Mouse (Mus musculus) megakaryocyte, embryonic 14.5 days (primary cell): ENCODE measurements at regions not wholly inside any gene's neighbourhood (a gene's known extent, or its start where the extent isn't known, plus 50 kb on each side); places are given as distances from the start of the nearest gene placed in this dataset.
A peak's percentile ranks its signal among the peaks of the same experiment; 100 is the strongest.

ENCODE experiments used
- H3K27me3 ChIP-seq: replicated peaks from 2 replicates; pipeline ENCODE3; 2012; ENCODE audit warnings: inconsistent platforms
- H3K36me3 ChIP-seq: replicated peaks from 2 replicates; pipeline ENCODE3; 2012; ENCODE audit warnings: low read length, inconsistent platforms, mixed read lengths
- H3K4me1 ChIP-seq: 2 replicates; pipeline ENCODE4 v1.6.1; 2012; ENCODE audit warnings: inconsistent platforms
- H3K4me3 ChIP-seq: replicated peaks from 2 replicates; pipeline ENCODE3; 2012; ENCODE audit warnings: moderate library complexity, mild to moderate bottlenecking, inconsistent platforms
- H3K9me3 ChIP-seq: 2 replicates; pipeline ENCODE4 v1.6.1; 2012; ENCODE audit warnings: inconsistent platforms
- FLI1 ChIP-seq: IDR thresholded peaks from 2 replicates; pipeline ENCODE4 v1.6.1; 2012; ENCODE audit warnings: low read length, inconsistent platforms, mixed read lengths
- GATA1 ChIP-seq: IDR thresholded peaks from 3 replicates; pipeline ENCODE4 v1.6.1; 2012; ENCODE audit warnings: mixed read lengths, low read length, inconsistent platforms, borderline replicate concordance

DNA sequence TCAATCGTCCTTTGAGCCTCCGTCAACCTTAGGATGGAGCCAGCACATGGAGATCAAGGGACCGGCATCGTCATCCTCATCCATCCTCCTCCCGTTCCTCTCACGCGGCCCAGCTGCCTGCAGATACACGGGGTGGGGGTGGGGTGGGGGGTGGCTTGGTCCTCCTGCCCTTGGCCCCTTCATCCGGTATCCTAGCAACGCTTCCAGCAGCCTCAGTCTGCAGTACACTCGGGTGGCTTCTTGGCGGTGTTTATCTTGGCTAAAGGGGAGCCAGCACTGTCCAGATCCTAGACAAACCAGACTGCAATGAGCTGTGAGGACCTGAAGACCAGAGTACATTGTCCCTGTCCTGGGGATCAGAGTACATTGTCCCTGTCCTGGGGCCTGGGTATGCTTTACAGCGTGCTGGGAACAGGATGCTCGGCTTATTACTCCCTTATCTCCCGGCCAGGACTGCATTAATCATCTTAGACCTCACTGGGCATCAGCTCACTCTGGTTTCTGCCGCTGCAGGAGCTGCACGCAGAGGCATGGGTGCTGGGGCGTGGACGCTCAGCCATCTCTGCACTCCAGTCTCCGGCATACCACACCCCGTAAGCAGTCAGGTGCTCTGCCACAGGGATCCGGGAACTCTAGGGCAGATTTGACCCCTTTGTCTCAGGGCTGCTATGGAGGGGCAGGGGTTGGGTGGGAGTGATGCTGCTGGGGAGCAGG, 219.7 kb upstream of the Kcnab2 start:
- H3K9me3 ChIP-seq = peaks cover 93% of the 10 kb centered on the region
- H3K27me3 ChIP-seq = no peaks in the 10 kb centered on the region
- no peaks in the 10 kb centered on the region for H3K4me1 ChIP-seq
- TF ChIP-seq GATA1 (no peak), FLI1 (no peak)
- H3K4me3 ChIP-seq = peak overlapping the region; percentile 1
- no peaks in the 10 kb centered on the region for H3K36me3 ChIP-seq

DNA sequence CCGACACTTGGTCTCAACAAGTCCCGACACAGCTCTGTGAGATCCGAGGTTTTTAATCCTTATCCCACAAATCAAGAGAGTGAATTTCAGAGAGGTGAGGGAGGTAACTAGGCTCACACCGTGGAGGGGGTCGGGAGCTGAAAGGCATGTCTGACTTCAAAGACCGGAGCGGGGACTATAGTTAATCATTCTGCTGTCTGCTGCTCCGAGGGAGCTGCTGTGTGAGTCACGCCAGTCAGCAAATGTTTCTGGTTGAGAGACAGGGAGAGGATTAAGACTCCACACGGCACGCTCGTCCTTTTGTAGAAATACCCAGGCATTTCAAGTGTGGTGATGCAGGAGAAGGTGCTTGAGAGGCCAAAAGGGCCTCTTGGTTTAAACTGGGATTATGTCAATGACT, 214.1 kb upstream of the Kcnab2 start:
- no peak for TF ChIP-seq GATA1
- no peak for TF ChIP-seq FLI1
- H3K4me3 ChIP-seq = no peak overlapping the region
- no peaks in the 10 kb centered on the region for H3K36me3 ChIP-seq
- peaks cover 88% of the 10 kb centered on the region for H3K9me3 ChIP-seq
- H3K27me3 ChIP-seq = no peaks in the 10 kb centered on the region
- H3K4me1 ChIP-seq = no peaks in the 10 kb centered on the region

DNA sequence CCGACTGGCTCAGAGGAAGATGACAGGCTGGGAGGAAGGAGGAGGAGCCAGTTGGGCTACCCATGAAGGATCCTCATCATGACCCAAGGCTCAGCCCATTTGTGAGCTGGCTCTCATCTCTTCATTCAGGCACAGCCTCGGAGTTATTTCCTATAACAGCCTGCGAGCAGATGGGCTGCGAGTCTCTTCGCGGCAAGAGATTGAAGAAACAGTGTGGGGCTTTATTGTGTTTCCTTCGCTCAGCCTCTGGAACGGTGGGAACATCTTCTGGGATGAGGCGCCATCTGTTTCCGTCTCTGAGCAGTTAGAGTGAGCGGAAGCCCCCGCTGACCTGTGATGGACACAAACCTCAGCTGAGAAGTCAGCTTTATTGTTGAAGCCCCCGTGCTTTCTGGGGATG, 213.6 kb upstream of the Kcnab2 start:
- Histone ChIP-seq H3K27me3 (no peaks in the 10 kb centered on the region), H3K4me3 (no peak overlapping the region), H3K36me3 (no peaks in the 10 kb centered on the region), H3K9me3 (peaks cover 88% of the 10 kb centered on the region), H3K4me1 (no peaks in the 10 kb centered on the region)
- TF ChIP-seq FLI1 (no peak), GATA1 (no peak)

GRCm38 (mm10) chr4:152690766-152691165, 213.1 kb upstream of the Kcnab2 start:
- Histone ChIP-seq H3K27me3 (no peaks in the 10 kb centered on the region), H3K9me3 (peaks cover 87% of the 10 kb centered on the region), H3K4me1 (no peaks in the 10 kb centered on the region), H3K36me3 (no peaks in the 10 kb centered on the region), H3K4me3 (no peak overlapping the region)
- TF ChIP-seq GATA1 (no peak), FLI1 (no peak)

DNA sequence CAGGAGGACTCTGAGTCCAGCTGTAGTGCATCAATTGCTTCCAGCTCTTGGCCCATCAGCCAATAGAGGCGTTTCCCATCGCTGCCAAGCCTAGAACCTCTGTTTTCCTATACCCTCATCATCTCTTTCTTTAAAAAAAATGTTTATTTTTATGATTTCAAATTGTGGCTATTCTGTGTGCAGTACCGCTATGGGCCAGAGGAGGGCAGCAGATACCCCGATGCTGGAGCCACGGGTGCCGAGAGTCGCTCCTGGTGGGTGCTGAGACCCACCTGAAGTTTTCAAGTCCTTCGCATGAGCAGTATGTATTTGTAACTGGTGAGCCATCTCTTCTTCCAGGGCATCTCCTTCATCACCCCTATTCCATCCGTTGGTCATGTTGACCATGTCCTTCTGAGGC, 212.2 kb upstream of the Kcnab2 start:
- H3K4me3 ChIP-seq = no peak overlapping the region
- no peaks in the 10 kb centered on the region for H3K4me1 ChIP-seq
- H3K27me3 ChIP-seq = no peaks in the 10 kb centered on the region
- TF ChIP-seq FLI1 (no peak), GATA1 (no peak)
- no peaks in the 10 kb centered on the region for H3K36me3 ChIP-seq
- peaks cover 82% of the 10 kb centered on the region for H3K9me3 ChIP-seq

- Histone ChIP-seq H3K27me3 (no peaks in the 10 kb centered on the region), H3K4me1 (no peaks in the 10 kb centered on the region), H3K9me3 (peaks cover 81% of the 10 kb centered on the region), H3K4me3 (no peak overlapping the region), H3K36me3 (no peaks in the 10 kb centered on the region)
- no peak for TF ChIP-seq FLI1
- TF ChIP-seq GATA1 = no peak
Measured at GRCm38 (mm10) chr4:152686509-152687081, 208.9 kb upstream of the Kcnab2 start.

GRCm38 (mm10) chr4:152674140-152674539, 196.5 kb upstream of the Kcnab2 start:
- Histone ChIP-seq H3K36me3 (no peaks in the 10 kb centered on the region), H3K9me3 (peaks cover 89% of the 10 kb centered on the region), H3K4me1 (no peaks in the 10 kb centered on the region), H3K27me3 (no peaks in the 10 kb centered on the region), H3K4me3 (peak overlapping the region; percentile 16)
- TF ChIP-seq GATA1 = no peak
- no peak for TF ChIP-seq FLI1

DNA sequence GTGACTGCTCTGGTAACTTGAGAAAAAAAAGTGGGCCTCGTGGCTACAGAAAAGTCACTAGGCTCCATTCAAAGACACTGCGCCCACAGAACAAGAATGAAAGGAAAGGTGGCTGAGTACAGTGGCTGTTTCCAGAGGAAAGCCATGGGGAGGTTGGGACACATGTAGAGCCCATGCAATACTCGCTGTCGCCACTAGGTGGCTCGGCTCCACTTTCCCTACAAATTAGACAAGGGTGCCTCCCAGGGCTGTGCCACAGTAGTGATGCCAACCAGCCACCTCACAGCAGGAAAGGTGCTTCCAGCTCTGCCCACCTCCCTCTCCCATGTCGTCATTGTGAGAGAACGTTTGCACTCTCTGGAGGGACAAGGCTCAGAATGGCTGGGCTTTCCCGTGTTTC, 185.8 kb upstream of the Kcnab2 start:
- Histone ChIP-seq H3K4me1 (no peaks in the 10 kb centered on the region; the same call in 1 of the 2 replicates), H3K9me3 (peaks cover 79% of the 10 kb centered on the region), H3K4me3 (no peak overlapping the region), H3K36me3 (no peaks in the 10 kb centered on the region), H3K27me3 (no peaks in the 10 kb centered on the region)
- no peak for TF ChIP-seq GATA1
- TF ChIP-seq FLI1 = no peak

DNA sequence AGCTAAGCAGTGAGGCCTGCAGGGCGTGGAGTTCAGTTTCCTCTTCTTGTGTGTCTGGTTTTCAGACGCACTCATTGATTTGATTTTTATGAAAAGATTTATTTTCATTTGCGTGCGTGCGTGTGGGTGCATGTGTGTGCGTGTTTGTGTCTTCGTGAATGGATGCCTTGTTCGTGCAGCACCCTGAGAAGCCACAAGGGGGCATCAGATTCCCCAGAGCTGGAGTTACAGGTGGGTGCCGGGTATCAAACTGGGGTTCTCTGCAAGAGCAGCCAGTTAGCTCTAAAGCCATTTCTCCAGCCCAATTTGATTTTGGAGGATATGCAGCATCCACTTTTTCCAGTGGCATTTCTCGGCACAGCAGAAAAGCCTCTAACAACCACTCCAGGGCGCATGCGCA, 185.4 kb upstream of the Kcnab2 start:
- Histone ChIP-seq H3K4me3 (no peak overlapping the region), H3K27me3 (no peaks in the 10 kb centered on the region), H3K36me3 (no peaks in the 10 kb centered on the region), H3K9me3 (peaks cover 78% of the 10 kb centered on the region), H3K4me1 (no peaks in the 10 kb centered on the region; the same call in 1 of the 2 replicates)
- TF ChIP-seq GATA1 = no peak
- TF ChIP-seq FLI1 = no peak

- H3K27me3 ChIP-seq = no peaks in the 10 kb centered on the region
- H3K4me3 ChIP-seq = no peak overlapping the region
- TF ChIP-seq FLI1 (no peak), GATA1 (no peak)
- peaks cover 72% of the 10 kb centered on the region for H3K9me3 ChIP-seq
- no peaks in the 10 kb centered on the region for H3K36me3 ChIP-seq
- H3K4me1 ChIP-seq = no peaks in the 10 kb centered on the region
Measured at GRCm38 (mm10) chr4:152662439-152662838, 184.8 kb upstream of the Kcnab2 start.

- Histone ChIP-seq H3K4me1 (no peaks in the 10 kb centered on the region), H3K9me3 (peaks cover 67% of the 10 kb centered on the region), H3K36me3 (no peaks in the 10 kb centered on the region), H3K27me3 (no peaks in the 10 kb centered on the region), H3K4me3 (no peak overlapping the region)
- TF ChIP-seq FLI1 (no peak), GATA1 (no peak)
Measured at GRCm38 (mm10) chr4:152650198-152650597, 172.5 kb upstream of the Kcnab2 start.
